Mouse (Mus musculus) heart, embryonic 15.5 days (tissue): ENCODE results near the gene Slc13a1. TPM values are rescaled to one million over a fixed set of nuclear protein-coding genes. Genes with fewer than 3 reads are reported as not detected.
"Not testable (repeated sequence)": the region's sequence is repeated elsewhere in the genome, so short reads cannot be mapped to it uniquely, and the experiment has no call there.

Experiments
- ATAC-seq: fragments of 200-750 bp; cut with Nextera tagmentation; replicated peaks from 2 replicates; pipeline ENCODE4 v1.8.0; 2017; ENCODE audit warnings: low read depth, moderate TSS enrichment; ENCODE audit not compliant: insufficient number of reproducible peaks, insufficient read depth, low FRiP score
- H3K27ac ChIP-seq: fragments of 300-500 bp; sonication (generic); 2 replicates; pipeline ENCODE4 v1.5.1; 2015; ENCODE audit warnings: mild to moderate bottlenecking, inconsistent platforms
- H3K27me3 ChIP-seq: fragments of 300-500 bp; sonication (generic); 2 replicates; pipeline ENCODE4 v1.6.1; 2015; ENCODE audit warnings: inconsistent platforms
- H3K36me3 ChIP-seq: fragments of 300-500 bp; sonication (generic); 2 replicates; pipeline ENCODE4 v1.6.1; 2015; ENCODE audit warnings: mild to moderate bottlenecking, inconsistent platforms
- H3K4me1 ChIP-seq: fragments of 300-500 bp; sonication (generic); replicated peaks from 2 replicates; pipeline ENCODE4 v1.6.1; 2015; ENCODE audit warnings: inconsistent platforms
- H3K4me2 ChIP-seq: fragments of 300-500 bp; sonication (generic); 2 replicates; pipeline ENCODE4 v1.6.1; 2015; ENCODE audit warnings: inconsistent platforms, mild to moderate bottlenecking, moderate library complexity
- H3K4me3 ChIP-seq: fragments of 300-500 bp; sonication (generic); 2 replicates; pipeline ENCODE4 v1.5.1; 2015; ENCODE audit warnings: mild to moderate bottlenecking, inconsistent platforms
- H3K9ac ChIP-seq: fragments of 300-500 bp; sonication (generic); 2 replicates; pipeline ENCODE4 v1.6.1; 2015; ENCODE audit warnings: mild to moderate bottlenecking, inconsistent platforms
- H3K9me3 ChIP-seq: fragments of 300-500 bp; sonication (generic); replicated peaks from 2 replicates; pipeline ENCODE4 v1.6.1; 2016; ENCODE audit warnings: inconsistent platforms
- WGBS: fragments of 180-500 bp; shearing (Covaris S2); methylation state at CpG from one replicate; pipeline ENCODE4 v1.1.7; 2015; ENCODE audit warnings: mixed read lengths; 5-methylcytosine and 5-hydroxymethylcytosine counted together
- polyA plus RNA-seq: library from polyadenylated mRNA; unstranded; fragments of >200 nt; fragmentation: Nextera tagmentation; extraction: Ambion mirVana; gene quantifications from 2 replicates; pipeline ENCODE4 v1.2.1, GENCODE M21; 2015

The Slc13a1 gene
- polyA plus RNA-seq: 0.05 TPM in 1 of 2 replicates, not detected in the other

GRCm38 (mm10) chr6:24167734-24168327 is at the start of gene Slc13a1:
Gene Slc13a1 (minus strand): TSS chr6:24168092.
- WGBS: 86% methylated on average over 5 of the region's 5 CpGs

GRCm38 (mm10) chr6:24207866-24208265 is 40.0 kb upstream of the Slc13a1 start:
- no peaks in the 10 kb centered on the region for H3K4me1 ChIP-seq
- WGBS: 59% methylated on average over 3 of the region's 3 CpGs

More at GRCm38 (mm10) chr6:24167734-24168327, at the start of gene Slc13a1:
- no peak within 1 kb of the TSS for H3K4me2 ChIP-seq
- no peaks in the 10 kb centered on the region for H3K9me3 ChIP-seq
- no peak within 1 kb of the TSS for H3K9ac ChIP-seq
- no peaks in the 10 kb centered on the region for H3K27me3 ChIP-seq
- no peak for ATAC-seq
- H3K4me1 ChIP-seq: no peaks in the 10 kb centered on the region
- H3K4me3 ChIP-seq: no peak within 1 kb of the TSS
- no peak within 1 kb of the TSS for H3K27ac ChIP-seq
- no peaks in the 10 kb centered on the region for H3K36me3 ChIP-seq

GRCm38 (mm10) chr6:24202226-24202625 is 34.3 kb upstream of the Slc13a1 start:
- Histone ChIP-seq H3K27me3 (no peaks in the 10 kb centered on the region), H3K36me3 (no peaks in the 10 kb centered on the region), H3K4me2 (no peak overlapping the region), H3K4me3 (no peak overlapping the region), H3K27ac (no peak overlapping the region), H3K9me3 (no peaks in the 10 kb centered on the region), H3K9ac (no peak overlapping the region), H3K4me1 (no peaks in the 10 kb centered on the region)
- ATAC-seq: no peak
- 66% methylated on average over 6 of the region's 6 CpGs for WGBS

More at GRCm38 (mm10) chr6:24207866-24208265, 40.0 kb upstream of the Slc13a1 start:
- H3K27me3 ChIP-seq: no peaks in the 10 kb centered on the region
- no peak overlapping the region for H3K27ac ChIP-seq
- no peaks in the 10 kb centered on the region for H3K36me3 ChIP-seq
- H3K4me2 ChIP-seq: no peak overlapping the region
- no peak overlapping the region for H3K4me3 ChIP-seq
- H3K9ac ChIP-seq: no peak overlapping the region
- no peaks in the 10 kb centered on the region for H3K9me3 ChIP-seq
- ATAC-seq: no peak

GRCm38 (mm10) chr6:24200644-24201484 is 33.0 kb upstream of the Slc13a1 start:
- Histone ChIP-seq H3K9me3 (no peaks in the 10 kb centered on the region), H3K4me1 (no peaks in the 10 kb centered on the region), H3K9ac (no peak overlapping the region), H3K4me2 (no peak overlapping the region), H3K36me3 (no peaks in the 10 kb centered on the region), H3K27me3 (no peaks in the 10 kb centered on the region), H3K27ac (no peak overlapping the region), H3K4me3 (no peak overlapping the region)
- 80% methylated on average over 12 of the region's 12 CpGs for WGBS
- no peak for ATAC-seq

- WGBS: 77% methylated on average over 10 of the region's 10 CpGs
- not testable (repeated sequence) for H3K4me1 ChIP-seq, H3K36me3 ChIP-seq, H3K4me2 ChIP-seq, ATAC-seq, H3K27me3 ChIP-seq, H3K9me3 ChIP-seq, H3K4me3 ChIP-seq, H3K27ac ChIP-seq, H3K9ac ChIP-seq
These were observed 29.8 kb upstream of the Slc13a1 start for GRCm38 (mm10) chr6:24197501-24198195.

- H3K4me3 ChIP-seq, ATAC-seq, H3K4me2 ChIP-seq, H3K36me3 ChIP-seq, H3K4me1 ChIP-seq, H3K27ac ChIP-seq, H3K27me3 ChIP-seq, H3K9ac ChIP-seq, H3K9me3 ChIP-seq: not testable (repeated sequence)
- WGBS: 58% methylated on average over 5 of the region's 5 CpGs
These were observed 28.5 kb upstream of the Slc13a1 start for GRCm38 (mm10) chr6:24196406-24196805.

GRCm38 (mm10) chr6:24183439-24183838 is 15.5 kb upstream of the Slc13a1 start:
- no peaks in the 10 kb centered on the region for H3K27me3 ChIP-seq
- WGBS: 87% methylated on average over 3 of the region's 3 CpGs
- no peaks in the 10 kb centered on the region for H3K36me3 ChIP-seq
- H3K27ac ChIP-seq: no peak overlapping the region
- no peaks in the 10 kb centered on the region for H3K9me3 ChIP-seq
- no peak overlapping the region for H3K4me2 ChIP-seq
- no peak overlapping the region for H3K4me3 ChIP-seq
- H3K4me1 ChIP-seq: no peaks in the 10 kb centered on the region
- H3K9ac ChIP-seq: no peak overlapping the region
- ATAC-seq: no peak

GRCm38 (mm10) chr6:24175393-24175792 is 7.5 kb upstream of the Slc13a1 start:
- Histone ChIP-seq H3K27me3 (no peaks in the 10 kb centered on the region), H3K9me3 (no peaks in the 10 kb centered on the region), H3K4me2 (no peak overlapping the region), H3K4me3 (no peak overlapping the region), H3K27ac (no peak overlapping the region), H3K4me1 (no peaks in the 10 kb centered on the region), H3K9ac (no peak overlapping the region), H3K36me3 (no peaks in the 10 kb centered on the region)
- WGBS: 73% methylated on average over 3 of the region's 3 CpGs
- no peak for ATAC-seq

- H3K4me1 ChIP-seq: no peaks in the 10 kb centered on the region
- no peaks in the 10 kb centered on the region for H3K27me3 ChIP-seq
- H3K4me2 ChIP-seq: no peak overlapping the region
- no peak overlapping the region for H3K9ac ChIP-seq
- H3K27ac ChIP-seq: no peak overlapping the region
- no peak overlapping the region for H3K4me3 ChIP-seq
- no peaks in the 10 kb centered on the region for H3K9me3 ChIP-seq
- no peak for ATAC-seq
- no peaks in the 10 kb centered on the region for H3K36me3 ChIP-seq
These were observed 6.1 kb upstream of the Slc13a1 start for GRCm38 (mm10) chr6:24173951-24174350.

- Histone ChIP-seq H3K27ac (no peak overlapping the region), H3K4me1 (no peaks in the 10 kb centered on the region), H3K4me3 (no peak overlapping the region), H3K9me3 (no peaks in the 10 kb centered on the region), H3K27me3 (no peaks in the 10 kb centered on the region), H3K4me2 (no peak overlapping the region), H3K9ac (no peak overlapping the region), H3K36me3 (no peaks in the 10 kb centered on the region)
- no peak for ATAC-seq
- 26% methylated on average over 2 of the region's 2 CpGs for WGBS
These were observed 4.8 kb upstream of the Slc13a1 start for GRCm38 (mm10) chr6:24172736-24173135.

GRCm38 (mm10) chr6:24166772-24167171 is 1.1 kb downstream of the Slc13a1 start:
- 72% methylated on average over 6 of the region's 6 CpGs for WGBS
- H3K36me3 ChIP-seq: no peaks in the 10 kb centered on the region
- no peaks in the 10 kb centered on the region for H3K27me3 ChIP-seq
- no peak overlapping the region for H3K9ac ChIP-seq
- H3K4me2 ChIP-seq: no peak overlapping the region
- ATAC-seq: no peak
- no peaks in the 10 kb centered on the region for H3K4me1 ChIP-seq
- no peak overlapping the region for H3K4me3 ChIP-seq
- H3K9me3 ChIP-seq: no peaks in the 10 kb centered on the region
- no peak overlapping the region for H3K27ac ChIP-seq
